ENCODE assay signal across 9 mouse cellular contexts in the genomic region with DNA sequence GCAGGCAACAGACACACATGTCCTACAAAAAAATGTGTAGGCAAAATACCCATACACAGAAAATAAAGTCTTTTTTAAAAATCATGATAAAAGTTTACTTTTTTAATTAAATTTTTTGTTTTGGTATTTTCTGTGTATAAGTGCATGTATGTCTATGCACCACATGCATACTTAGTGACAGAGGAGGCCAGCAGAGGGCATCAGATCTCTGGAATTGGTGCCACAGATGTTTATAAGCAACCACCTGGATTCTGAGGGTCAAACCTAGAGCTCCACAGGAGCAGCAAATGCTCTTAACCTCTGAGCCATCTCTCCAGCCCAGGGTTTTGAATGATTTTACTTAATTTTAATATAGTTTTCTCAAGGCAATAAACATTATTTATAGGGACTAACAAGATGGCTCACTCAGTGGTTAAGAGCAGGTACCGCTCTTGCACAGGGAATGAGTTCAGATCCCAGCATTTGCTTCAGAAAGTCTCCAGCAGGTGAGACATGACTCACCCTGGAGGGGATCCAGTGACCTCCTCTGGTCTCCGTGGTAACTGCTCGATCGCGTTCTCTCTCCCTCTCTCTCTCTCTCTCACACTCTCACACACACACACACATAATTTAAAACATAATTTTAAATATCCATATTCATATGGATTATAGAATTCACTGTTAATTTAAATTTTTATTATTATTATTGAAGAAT. TPM values are rescaled to one million over a fixed set of nuclear protein-coding genes. Genes with fewer than 3 reads are reported as not detected.
DNase-seq lines count a peak whose midpoint lies in the region; ATAC-seq and TF ChIP-seq lines count a peak whose summit lies in the region.
"Had no signal": no experiment of that assay in that cellular context is flagged by ENCODE, and none has a peak within 500 bp of the region (broad histone marks: within the 10 kb centered on the region; RNA-seq: fewer than 3 reads in every experiment).

No protein-coding gene starts in this region.

- H3K9me3 ChIP-seq in lung, postnatal 0 days (ENCODE audit: low read length), result no peaks in the 10 kb centered on the region
- no peaks in the 10 kb centered on the region for H3K9me3 ChIP-seq in forebrain, postnatal 0 days (ENCODE audit: low read length)
- H3K9me3 ChIP-seq: heart, embryonic 15.5 days had no signal

- no peak for TF ChIP-seq EP300 in lung, postnatal 0 days (IDR thresholded peaks at IDR 0.05)

- ATAC-seq in lung, postnatal 0 days, result no peak
- no peak for ATAC-seq in forebrain, postnatal 0 days

- peak; percentile 56 for TF ChIP-seq CTCF in lung, postnatal 0 days (IDR thresholded peaks at IDR 0.05)
- no peak for TF ChIP-seq CTCF in lung, adult 2 months (IDR thresholded peaks at IDR 0.05; ENCODE audit: insufficient read depth, low read length)
- peak; percentile 44 for TF ChIP-seq CTCF in forebrain, postnatal 0 days (IDR thresholded peaks at IDR 0.05; ENCODE audit: low read depth)

- no peak overlapping the region for H3K27ac ChIP-seq in lung, postnatal 0 days (ENCODE audit: low read length)
- no peak overlapping the region for H3K27ac ChIP-seq in forebrain, postnatal 0 days (ENCODE audit: low read depth, low read length)
- H3K27ac ChIP-seq: heart, embryonic 15.5 days had no signal

- H3K36me3 ChIP-seq in lung, postnatal 0 days (ENCODE audit: insufficient read depth, low read length), result peaks cover 11% of the 10 kb centered on the region; the same call in 1 of the 2 replicates
- 0 out of 2 replicates have a peak, but pooled peaks cover 18% of the 10 kb centered on the region for H3K36me3 ChIP-seq in forebrain, postnatal 0 days (ENCODE audit: insufficient read depth)

- TF ChIP-seq POLR2A in lung, adult 2 months (IDR thresholded peaks at IDR 0.05; ENCODE audit: borderline replicate concordance, extremely low read depth, low read depth, low read length), result no peak

- no peak overlapping the region for H3K4me3 ChIP-seq in lung, postnatal 0 days (ENCODE audit: low read depth, low read length)
- H3K4me3 ChIP-seq in lung, adult 2 months (replicated peaks; ENCODE audit: extremely low read depth, low read depth, low read length), result no peak overlapping the region
- no peak overlapping the region for H3K4me3 ChIP-seq in forebrain, postnatal 0 days (ENCODE audit: low read depth, low read length)
- H3K4me3 ChIP-seq: heart, embryonic 15.5 days had no signal

- H3K9ac ChIP-seq in lung, postnatal 0 days (replicated peaks; ENCODE audit: low read depth), result no peak overlapping the region
- no peak overlapping the region for H3K9ac ChIP-seq in forebrain, postnatal 0 days
- H3K9ac ChIP-seq: heart, embryonic 15.5 days had no signal

- no peaks in the 10 kb centered on the region for H3K27me3 ChIP-seq in lung, postnatal 0 days (replicated peaks; ENCODE audit: insufficient read depth, low read length)
- no peaks in the 10 kb centered on the region for H3K27me3 ChIP-seq in forebrain, postnatal 0 days (ENCODE audit: insufficient read depth, low read length)
- H3K27me3 ChIP-seq: heart, embryonic 15.5 days had no signal

- peak; percentile 36 to 49 for DNase-seq in adrenal gland, postnatal 36 days
- no peak for DNase-seq in adrenal gland, postnatal 4 days (ENCODE audit: low spot score in 2 of 2)
- DNase-seq in lung, postnatal 0 days (ENCODE audit: low spot score), result peak; percentile 27
- no peak for DNase-seq in lung, adult 2 months
- peak; percentile 37 for DNase-seq in forebrain, postnatal 0 days
- peak; percentile 70 for DNase-seq in retina, embryonic 14.5 days (ENCODE audit: low spot score)
- no peak for DNase-seq in gastrocnemius, postnatal 25 days
- no peak for DNase-seq in layer of hippocampus, adult 8-10 months (ENCODE audit: low spot score in 2 of 2)

- H3K4me2 ChIP-seq in lung, postnatal 0 days (replicated peaks; ENCODE audit: low read depth, low read length), result no peak overlapping the region
- no peak overlapping the region for H3K4me2 ChIP-seq in forebrain, postnatal 0 days (ENCODE audit: low read depth)
- H3K4me2 ChIP-seq: heart, embryonic 15.5 days had no signal

- 76% methylated on average over 5 of the region's 5 CpGs for WGBS in lung, postnatal 0 days
- 86% methylated on average over 5 of the region's 5 CpGs for WGBS in lung, adult 2 months
- 72% methylated on average over 5 of the region's 5 CpGs for WGBS in forebrain, postnatal 0 days

- no peaks in the 10 kb centered on the region for H3K4me1 ChIP-seq in lung, postnatal 0 days (ENCODE audit: insufficient read depth, low read depth, low read length)
- H3K4me1 ChIP-seq in lung, adult 2 months (ENCODE audit: control insufficient read depth, insufficient read depth, low read length), result no peaks in the 10 kb centered on the region
- no peaks in the 10 kb centered on the region for H3K4me1 ChIP-seq in forebrain, postnatal 0 days (ENCODE audit: insufficient read depth)
- H3K4me1 ChIP-seq: heart, embryonic 15.5 days had no signal

RNA-seq across cellular contexts. Expression of a gene that starts 18.4 kb away (rescaled TPM):
- total RNA-seq in adrenal gland, postnatal 36 days (2021), result 10 to 100 TPM; 30.0 to 35.0 TPM
- total RNA-seq in adrenal gland, postnatal 4 days (2021), result 10 to 100 TPM; 15.5 to 19.8 TPM
- 6.6 and 7.2 TPM in 2 replicates for polyA plus RNA-seq in lung, postnatal 0 days (2015; fragmentation: Nextera tagmentation; extraction: Ambion mirVana)
- 15.9 and 25.1 TPM in 2 replicates for polyA plus RNA-seq in lung, adult 2 months (2012; rRNA removed)
- total RNA-seq in forebrain, postnatal 0 days (2014; rRNA removed), result 5.2 and 7.9 TPM in 2 replicates
- polyA plus RNA-seq in forebrain, postnatal 0 days (2015; fragmentation: Nextera tagmentation; extraction: Ambion mirVana), result 1.6 and 2.6 TPM in 2 replicates
- total RNA-seq in gastrocnemius, postnatal 25 days (2021), result 1 to 10 TPM; 7.2 to 7.6 TPM
- total RNA-seq in layer of hippocampus, adult 8-10 months (2022), result 10 to 100 TPM; 37.8 to 51.0 (median 44.1) TPM

RNA-seq across cellular contexts. Expression of a gene that starts 50.0 kb away (rescaled TPM):
- 1 to 10 TPM; 5.7 to 6.9 TPM for total RNA-seq in adrenal gland, postnatal 36 days (2021)
- 10 to 100 TPM; 13.6 to 16.4 TPM for total RNA-seq in adrenal gland, postnatal 4 days (2021)
- polyA plus RNA-seq in lung, postnatal 0 days (2015; fragmentation: Nextera tagmentation; extraction: Ambion mirVana), result 9.3 and 9.8 TPM in 2 replicates
- 6.0 and 9.2 TPM in 2 replicates for polyA plus RNA-seq in lung, adult 2 months (2012; rRNA removed)
- total RNA-seq in forebrain, postnatal 0 days (2014; rRNA removed), result 33.2 and 34.5 TPM in 2 replicates
- 38.6 and 42.7 TPM in 2 replicates for polyA plus RNA-seq in forebrain, postnatal 0 days (2015; fragmentation: Nextera tagmentation; extraction: Ambion mirVana)
- total RNA-seq in gastrocnemius, postnatal 25 days (2021), result 1 to 10 TPM; 3.2 to 4.0 TPM
- 10 to 100 TPM; 25.3 to 28.9 (median 27.3) TPM for total RNA-seq in layer of hippocampus, adult 8-10 months (2022)

RNA-seq across cellular contexts. Expression of a gene that starts 55.9 kb away (rescaled TPM):
- total RNA-seq in adrenal gland, postnatal 36 days (2021), result 10 to 100 TPM; 24.0 to 26.6 TPM
- total RNA-seq in adrenal gland, postnatal 4 days (2021), result 10 to 100 TPM; 23.9 to 25.5 TPM
- polyA plus RNA-seq in lung, postnatal 0 days (2015; fragmentation: Nextera tagmentation; extraction: Ambion mirVana), result 12.0 and 15.5 TPM in 2 replicates
- 19.5 and 21.1 TPM in 2 replicates for polyA plus RNA-seq in lung, adult 2 months (2012; rRNA removed)
- total RNA-seq in forebrain, postnatal 0 days (2014; rRNA removed), result 3.4 and 5.7 TPM in 2 replicates
- 1.9 and 2.7 TPM in 2 replicates for polyA plus RNA-seq in forebrain, postnatal 0 days (2015; fragmentation: Nextera tagmentation; extraction: Ambion mirVana)
- total RNA-seq in gastrocnemius, postnatal 25 days (2021), result 10 to 100 TPM; 13.3 to 17.4 TPM
- 10 to 100 TPM; 10.4 to 13.8 (median 11.5) TPM for total RNA-seq in layer of hippocampus, adult 8-10 months (2022)

Comparison
In these comparisons a context has a peak if more than half of its experiments do, and no peak if none do; other contexts are left out.
1. DNase-seq: peak in adrenal gland, postnatal 36 days (2 of 2), lung, postnatal 0 days (single experiment), forebrain, postnatal 0 days (single experiment) and retina, embryonic 14.5 days (single experiment); none in adrenal gland, postnatal 4 days (0 of 2), lung, adult 2 months (single experiment), gastrocnemius, postnatal 25 days (single experiment) and layer of hippocampus, adult 8-10 months (0 of 2).